Mouse (Mus musculus) cortical plate, adult 2 months (tissue): ENCODE measurements around the gene Slc25a22.

ENCODE experiments used
- CTCF ChIP-seq: fragments of 200-500 bp; IDR thresholded peaks from 2 replicates; pipeline ENCODE4 v1.5.1; 2011; ENCODE audit warnings: mild to moderate bottlenecking, control low read depth, low read length; ENCODE audit not compliant: insufficient read depth; ENCODE audit errors: extremely low read depth
- POLR2A ChIP-seq: fragments of 200-500 bp; IDR thresholded peaks from 2 replicates; pipeline ENCODE4 v1.6.1; 2011; ENCODE audit warnings: mild to moderate bottlenecking, low read length, control low read depth; ENCODE audit not compliant: insufficient read depth; ENCODE audit errors: extremely low read depth

GRCm38 (mm10) chr7:141468164-141468521 lies 30.5 kb upstream of the Slc25a22 start:
- TF ChIP-seq CTCF (no peak), POLR2A (no peak)
